Mouse (Mus musculus) spleen, postnatal 14 days (tissue): ENCODE data around the gene Anks1.

ENCODE experiments used
- DNase-seq, 2 experiments: peaks; one replicate each; pipeline ENCODE4 v3.0.0; 2021 to 2022; ENCODE audit warnings: low spot score in 2 of 2

Gene Anks1

GRCm38 (mm10) chr17:27908888-27909621 is at the start of gene Anks1:
Anks1 (plus strand) TSS chr17:27909306.
- peak; percentile 68 to 78 for DNase-seq

- no peak for DNase-seq
Measured at GRCm38 (mm10) chr17:27865461-27865860, 43.6 kb upstream of the Anks1 start.

GRCm38 (mm10) chr17:27866737-27867136 is 42.4 kb upstream of the Anks1 start:
- no peak for DNase-seq

GRCm38 (mm10) chr17:27871851-27872250 is 37.3 kb upstream of the Anks1 start:
- DNase-seq = no peak

- no peak for DNase-seq
Measured at GRCm38 (mm10) chr17:27873583-27873982, 35.5 kb upstream of the Anks1 start.

GRCm38 (mm10) chr17:27874510-27874909 is 34.6 kb upstream of the Anks1 start:
- no peak for DNase-seq

GRCm38 (mm10) chr17:27881518-27881917 is 27.6 kb upstream of the Anks1 start:
- no peak for DNase-seq

GRCm38 (mm10) chr17:27883129-27883528 is 26.0 kb upstream of the Anks1 start:
- no peak for DNase-seq

GRCm38 (mm10) chr17:27883994-27884393 is 25.1 kb upstream of the Anks1 start:
- DNase-seq = no peak

GRCm38 (mm10) chr17:27886499-27887210 is 22.5 kb upstream of the Anks1 start:
- DNase-seq = no peak

GRCm38 (mm10) chr17:27907512-27908205 is 1.4 kb upstream of the Anks1 start:
- DNase-seq = peak; percentile 83 to 91

GRCm38 (mm10) chr17:27908206-27908887 is 759 bp upstream of the Anks1 start:
- DNase-seq = no peak

- DNase-seq = peak; percentile 29 to 47
Measured at GRCm38 (mm10) chr17:27909622-27910500, 755 bp downstream of the Anks1 start, which contains the start of gene Taf11. Taf11 (minus strand) TSS chr17:27909844.

- DNase-seq = no peak
Measured at GRCm38 (mm10) chr17:27911371-27911770, 2.3 kb downstream of the Anks1 start.

- DNase-seq = no peak
Measured at GRCm38 (mm10) chr17:27914742-27915141, 5.6 kb downstream of the Anks1 start.

- DNase-seq = no peak
Measured at GRCm38 (mm10) chr17:27916366-27916765, 7.3 kb downstream of the Anks1 start.

GRCm38 (mm10) chr17:27920676-27921075 is 11.6 kb downstream of the Anks1 start:
- DNase-seq = no peak

- DNase-seq = no peak
Measured at GRCm38 (mm10) chr17:27922174-27922712, 13.1 kb downstream of the Anks1 start.

- no peak for DNase-seq
Measured at GRCm38 (mm10) chr17:27925054-27925453, 15.9 kb downstream of the Anks1 start.

GRCm38 (mm10) chr17:27925504-27925903 is 16.4 kb downstream of the Anks1 start:
- DNase-seq = no peak

GRCm38 (mm10) chr17:27930291-27930690 is 21.2 kb downstream of the Anks1 start:
- no peak for DNase-seq
